Mouse (Mus musculus) thymus, postnatal 36 days (tissue): ENCODE measurements around the gene Stat5a.

Experiments
- DNase-seq, 2 experiments: peaks; one replicate each; pipeline ENCODE4 v3.0.0; 2022; ENCODE audit warnings: mixed read lengths in 2 of 2

Stat5a gene

DNA sequence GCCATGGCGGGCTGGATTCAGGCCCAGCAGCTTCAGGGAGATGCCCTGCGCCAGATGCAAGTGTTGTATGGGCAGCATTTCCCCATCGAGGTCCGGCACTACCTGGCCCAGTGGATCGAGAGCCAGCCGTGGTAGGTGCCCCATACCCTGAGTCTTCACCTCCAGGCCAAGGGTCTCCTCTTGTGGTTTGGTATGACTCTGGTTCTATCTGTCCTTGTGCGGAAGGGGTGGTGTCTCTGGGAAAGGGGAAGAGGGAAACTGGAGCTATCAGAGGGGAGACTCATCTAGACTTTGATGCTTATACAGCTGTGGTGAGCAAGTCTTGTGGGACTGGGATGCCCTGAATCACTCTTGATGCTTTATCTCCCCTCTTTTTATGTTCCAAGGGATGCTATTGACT, 2.2 kb downstream of the Stat5a start:
- no peak for DNase-seq

DNA sequence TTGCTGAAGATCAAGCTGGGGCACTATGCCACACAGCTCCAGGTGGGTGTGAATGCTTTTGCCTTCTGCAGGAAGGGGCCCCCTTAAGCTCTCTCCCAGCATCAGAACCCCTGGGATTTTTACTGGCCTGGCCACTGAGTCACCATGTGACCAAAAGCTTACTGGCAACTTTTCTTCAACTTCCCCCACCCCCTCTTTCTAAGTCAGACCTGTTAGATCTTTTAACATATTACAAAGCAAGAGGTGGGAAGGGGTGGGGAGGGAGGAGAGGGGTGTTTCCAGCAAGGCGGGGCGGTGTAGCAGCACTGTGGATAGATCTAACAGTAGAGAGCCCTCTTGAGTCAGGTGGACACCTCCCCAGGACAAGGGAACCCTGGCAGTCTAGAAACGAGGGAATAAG, 2.7 kb downstream of the Stat5a start:
- DNase-seq: peak in 1 of 2 experiments; percentile 54

DNA sequence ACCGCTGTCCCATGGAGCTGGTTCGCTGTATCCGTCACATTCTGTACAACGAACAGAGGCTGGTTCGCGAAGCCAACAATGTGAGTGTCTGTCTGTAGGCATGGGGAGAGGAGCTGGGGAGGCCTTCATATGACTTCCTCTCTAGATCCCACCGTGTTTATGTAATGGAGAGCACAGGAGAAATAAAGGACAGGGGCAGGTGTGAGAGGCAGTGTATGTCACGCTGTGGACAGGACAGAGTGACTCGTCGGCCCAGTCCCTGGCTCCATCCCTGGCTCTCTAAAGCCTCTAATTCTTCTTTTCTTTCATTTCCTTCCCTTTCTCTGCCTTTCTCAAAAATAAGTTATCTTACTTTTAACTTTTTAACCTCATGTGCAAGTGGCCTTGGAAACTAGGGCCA, 4.0 kb downstream of the Stat5a start:
- DNase-seq: no peak

DNA sequence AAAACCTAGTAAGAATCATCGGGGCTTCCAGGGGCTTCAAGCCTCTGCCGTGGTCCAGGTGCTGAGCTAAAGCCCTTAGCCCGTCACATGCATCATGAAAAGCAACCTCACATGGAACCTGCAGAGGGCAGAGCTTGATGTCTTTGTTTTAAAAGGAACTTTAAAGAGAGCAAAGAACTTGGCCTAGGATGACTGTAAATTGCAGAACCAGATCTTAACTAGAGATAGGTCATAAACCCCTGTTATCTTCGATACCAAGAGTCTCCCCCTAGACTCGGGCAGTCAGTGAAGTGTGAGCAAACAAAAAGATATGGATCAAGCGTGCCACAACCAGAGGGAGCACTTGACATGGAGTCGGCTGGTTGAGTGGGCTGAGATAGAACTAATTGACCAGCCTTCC, 6.5 kb downstream of the Stat5a start:
- no peak for DNase-seq

DNA sequence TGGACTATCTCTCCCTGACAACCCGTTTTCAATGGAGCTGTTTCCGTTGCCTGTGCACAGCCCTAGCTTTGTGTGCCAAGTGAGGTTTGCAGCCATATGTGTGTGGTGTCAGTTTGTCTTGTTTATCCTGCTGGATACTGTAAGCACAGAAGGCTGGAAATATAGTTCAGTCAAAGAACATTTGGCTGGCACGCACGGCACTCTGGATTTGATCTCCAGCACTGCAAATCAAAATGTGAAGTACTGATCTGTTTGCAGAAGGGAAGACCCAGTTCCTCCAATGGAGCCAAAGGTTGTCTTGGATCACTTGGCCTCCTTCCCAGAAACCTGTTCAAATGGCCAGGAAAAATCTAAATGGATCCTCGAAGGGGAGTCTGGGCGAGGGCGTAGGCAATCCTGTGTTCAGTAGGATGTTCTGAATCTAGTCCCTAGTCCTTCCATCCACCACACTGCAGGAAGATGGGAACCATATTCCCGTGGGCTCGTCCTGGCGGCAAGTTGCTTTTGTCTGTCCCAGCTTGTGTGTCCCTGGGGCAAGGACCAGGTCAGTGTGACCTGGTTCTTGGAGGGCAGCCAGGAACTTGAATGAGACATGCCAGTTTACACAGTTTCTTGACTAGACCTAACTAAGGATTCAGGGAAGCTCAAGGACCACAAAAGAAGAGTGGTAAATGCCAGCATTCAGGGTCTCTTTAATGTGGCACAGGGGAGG, 11.3 kb downstream of the Stat5a start:
- no peak for DNase-seq

DNA sequence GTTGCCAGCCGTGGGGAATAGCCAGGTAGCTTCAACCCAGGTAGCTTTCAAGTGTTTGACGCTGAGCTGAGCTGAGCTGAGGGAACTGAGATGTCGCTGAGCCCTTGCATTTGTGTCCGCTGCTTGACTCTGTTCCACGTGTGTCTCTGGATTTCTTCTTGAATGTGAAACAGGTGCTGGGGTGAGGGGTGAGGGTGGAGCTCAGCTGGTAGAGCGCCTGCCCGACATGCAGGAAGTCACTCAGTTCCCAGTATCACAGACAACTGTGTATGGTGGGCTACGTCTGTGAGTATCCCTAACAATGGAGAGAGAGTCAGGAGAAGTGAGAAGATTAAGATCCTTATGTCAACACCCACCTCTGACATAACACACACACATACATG, 11.8 kb downstream of the Stat5a start:
- peak; percentile 55 to 75 for DNase-seq

DNA sequence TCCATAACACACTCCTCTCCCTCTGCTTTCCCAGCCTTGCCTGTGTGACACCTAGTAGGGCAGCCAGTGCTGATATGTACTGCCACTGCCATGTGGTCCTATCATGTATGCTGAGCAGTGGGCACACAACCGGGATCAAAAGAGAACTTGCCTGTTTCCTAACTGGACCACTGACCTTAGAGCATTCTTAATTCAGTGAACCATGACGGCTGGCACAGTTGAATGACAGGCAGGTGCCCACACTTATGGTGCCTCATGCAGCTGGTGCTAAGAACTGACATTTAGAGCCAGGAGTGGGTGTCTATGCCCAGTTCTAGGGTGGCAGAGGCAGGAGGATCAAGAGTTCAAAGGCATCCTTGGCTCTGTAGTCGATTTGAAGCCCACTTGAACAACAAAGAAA, 16.6 kb downstream of the Stat5a start:
- no peak for DNase-seq

DNA sequence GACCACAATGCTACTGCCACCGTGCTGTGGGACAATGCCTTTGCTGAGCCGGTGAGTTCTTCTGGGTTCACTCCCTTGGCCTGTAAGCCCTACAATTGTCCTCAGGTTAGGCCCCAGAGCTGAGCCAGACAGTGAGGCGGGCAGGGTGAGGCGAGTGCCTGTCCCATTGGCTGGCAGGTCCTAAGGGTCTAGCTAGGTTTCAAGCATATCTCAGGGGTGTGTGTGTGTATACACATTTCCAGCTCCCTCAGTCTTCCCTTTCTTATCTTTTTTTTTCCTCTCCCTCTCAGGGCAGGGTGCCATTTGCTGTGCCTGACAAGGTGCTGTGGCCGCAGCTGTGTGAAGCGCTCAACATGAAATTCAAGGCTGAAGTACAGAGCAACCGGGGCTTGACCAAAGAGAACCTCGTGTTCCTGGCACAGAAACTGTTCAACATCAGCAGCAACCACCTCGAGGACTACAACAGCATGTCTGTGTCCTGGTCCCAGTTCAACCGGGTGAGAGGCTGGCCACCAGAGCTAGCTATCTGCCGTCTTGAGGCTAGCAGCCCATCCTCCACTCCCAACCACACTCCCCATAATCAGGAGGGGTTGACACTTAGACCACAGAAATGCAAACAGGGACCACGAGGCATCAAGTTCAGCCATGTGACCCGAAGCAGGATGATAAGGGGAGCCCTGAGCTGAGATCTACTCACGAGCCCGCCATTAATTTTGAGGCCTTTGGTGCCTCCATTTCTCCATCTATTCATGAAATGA, 20.3 kb downstream of the Stat5a start:
- DNase-seq: no peak

DNA sequence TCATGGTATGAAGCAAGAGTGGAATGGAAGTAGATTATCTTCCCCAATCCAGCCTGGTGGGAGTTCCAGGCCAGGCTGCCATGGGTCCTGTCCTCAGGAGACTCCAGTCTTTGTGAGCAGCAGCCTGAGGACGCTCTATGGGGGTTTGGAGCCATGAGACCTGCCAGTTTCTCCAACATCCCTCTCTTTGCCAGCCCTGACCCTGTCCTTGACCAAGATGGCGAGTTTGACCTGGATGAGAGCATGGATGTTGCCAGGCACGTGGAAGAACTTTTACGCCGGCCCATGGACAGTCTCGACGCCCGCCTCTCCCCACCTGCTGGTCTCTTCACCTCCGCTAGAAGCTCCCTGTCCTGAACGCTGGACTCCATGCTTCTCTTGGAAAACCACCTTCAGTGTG, 24.5 kb downstream of the Stat5a start:
- no peak for DNase-seq

DNA sequence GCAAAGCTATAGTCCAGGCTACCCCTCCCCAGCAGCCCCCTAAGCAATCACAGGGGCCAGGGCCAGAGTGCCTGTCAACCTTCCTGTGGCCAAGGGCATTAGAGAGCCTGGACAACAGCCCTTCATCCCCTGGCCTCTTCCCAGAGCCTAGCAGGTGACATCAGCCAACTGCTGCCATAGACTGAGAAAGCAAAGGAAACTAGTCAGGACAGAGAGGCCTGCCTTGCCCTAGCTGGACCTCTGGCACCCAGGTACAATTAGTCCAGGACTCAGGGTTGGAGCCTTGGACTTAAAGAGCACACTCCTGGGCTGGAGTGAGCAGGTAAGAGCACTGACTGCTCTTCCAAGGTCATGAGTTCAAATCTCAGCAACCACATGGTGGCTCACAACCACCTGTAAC, 26.3 kb downstream of the Stat5a start:
- no peak for DNase-seq

DNA sequence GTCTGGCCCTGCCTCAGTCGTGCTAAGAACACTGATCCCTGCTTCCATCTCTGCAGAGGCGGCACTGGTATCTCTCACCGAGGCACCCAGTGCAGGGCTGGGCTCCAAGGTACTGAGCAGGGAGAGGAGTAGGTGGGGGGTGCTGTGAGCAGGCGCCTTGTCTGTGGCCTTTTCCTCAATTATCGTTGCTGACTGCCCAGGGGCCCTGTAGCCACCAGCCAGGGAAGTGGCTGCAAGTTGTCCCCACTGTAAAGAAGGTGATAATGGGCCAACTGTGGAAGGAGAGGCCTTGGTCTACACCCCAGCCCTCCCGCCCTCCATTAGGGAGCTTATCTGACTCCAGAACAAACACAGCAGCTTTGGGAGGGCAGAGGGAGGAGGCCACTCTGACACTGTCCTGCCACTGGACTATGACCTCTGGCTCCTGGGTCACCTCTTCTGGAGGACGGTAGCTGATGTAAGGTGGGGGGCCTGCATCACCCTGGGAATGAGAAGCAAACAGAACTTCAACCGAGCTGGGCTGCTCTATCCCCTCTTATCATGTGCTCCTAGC, 27.1 kb downstream of the Stat5a start:
- no peak for DNase-seq

DNA sequence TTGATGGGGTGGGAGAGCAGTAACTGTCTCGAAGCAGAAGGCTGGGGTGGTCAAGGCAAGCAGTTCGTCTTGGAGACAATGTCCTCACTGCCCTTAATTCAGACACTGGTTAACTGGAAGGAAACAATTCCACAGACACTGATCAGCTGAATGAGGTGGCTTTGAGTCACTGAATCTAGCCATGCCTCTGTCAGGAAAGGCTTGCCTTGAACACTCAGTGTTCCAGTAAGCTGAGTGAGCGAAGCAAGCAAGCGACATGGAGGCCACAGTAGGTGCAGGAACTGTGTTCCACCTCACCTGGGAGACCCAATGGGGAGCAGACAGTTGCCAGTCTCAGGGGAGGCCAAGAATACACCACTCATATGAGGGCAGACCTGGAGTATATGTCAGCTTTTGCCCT, 28.1 kb downstream of the Stat5a start:
- DNase-seq: no peak

DNA sequence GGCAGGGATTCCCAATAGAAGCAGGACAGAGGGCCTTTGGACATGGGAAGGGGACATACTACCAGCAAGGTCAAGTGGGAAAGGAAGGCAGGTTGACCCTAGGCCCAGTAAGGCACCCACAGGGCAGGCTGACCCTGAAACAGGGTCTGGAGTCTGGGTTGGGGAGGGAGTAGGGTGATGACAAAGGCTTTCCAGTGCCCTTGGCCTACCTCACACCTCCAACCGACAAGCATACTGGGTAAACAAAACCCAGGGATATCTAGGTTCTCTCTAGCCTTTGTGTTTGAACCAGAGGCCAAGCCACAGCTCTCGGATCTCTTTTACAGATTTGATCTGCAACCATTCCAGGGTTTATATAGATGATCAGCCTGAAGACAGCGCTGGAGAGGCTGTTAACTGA, 28.6 kb downstream of the Stat5a start:
- DNase-seq: no peak

DNA sequence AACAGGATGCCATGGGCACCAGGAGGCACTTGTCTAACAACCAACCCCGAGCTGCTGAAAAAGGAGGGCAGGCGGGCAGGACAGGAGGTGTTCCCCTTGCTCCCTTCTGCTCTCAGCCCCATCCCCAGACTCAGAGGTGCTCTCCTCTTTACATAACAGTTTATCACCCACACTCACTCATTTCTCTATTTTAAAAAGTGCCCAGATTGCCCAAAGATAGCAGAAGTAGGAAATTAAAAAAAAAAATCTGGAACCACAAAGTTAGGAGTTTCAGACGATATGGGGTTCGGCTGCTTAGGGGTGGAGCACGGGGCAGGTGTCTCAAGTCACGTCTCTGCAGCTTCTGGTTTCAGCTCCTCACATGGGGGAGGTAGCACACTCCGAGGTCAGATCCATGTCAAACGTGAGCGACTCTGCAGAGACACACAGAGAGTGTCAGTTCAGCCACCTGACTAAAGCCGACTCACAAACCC, 29.2 kb downstream of the Stat5a start:
- peak; percentile 36 to 60 for DNase-seq

DNA sequence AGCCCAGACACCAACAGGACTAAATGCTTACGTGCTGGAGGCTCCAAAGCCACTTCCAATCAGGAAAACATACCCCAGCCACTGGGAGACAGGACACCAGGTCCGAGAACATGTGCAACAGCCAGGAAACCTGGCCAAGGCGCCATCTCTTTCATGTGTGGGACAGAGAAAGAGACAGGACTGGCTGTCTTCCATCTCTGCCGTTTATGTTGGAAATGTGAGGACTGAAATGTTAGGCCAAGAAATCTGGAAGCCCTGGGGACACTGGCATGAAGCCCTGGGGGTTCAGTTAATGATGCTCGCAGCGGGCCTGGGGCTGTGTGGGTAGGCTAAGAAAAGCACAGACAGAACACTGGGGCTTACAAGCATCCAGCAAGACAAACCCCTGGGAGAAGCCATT, 31.3 kb downstream of the Stat5a start:
- DNase-seq: no peak

DNA sequence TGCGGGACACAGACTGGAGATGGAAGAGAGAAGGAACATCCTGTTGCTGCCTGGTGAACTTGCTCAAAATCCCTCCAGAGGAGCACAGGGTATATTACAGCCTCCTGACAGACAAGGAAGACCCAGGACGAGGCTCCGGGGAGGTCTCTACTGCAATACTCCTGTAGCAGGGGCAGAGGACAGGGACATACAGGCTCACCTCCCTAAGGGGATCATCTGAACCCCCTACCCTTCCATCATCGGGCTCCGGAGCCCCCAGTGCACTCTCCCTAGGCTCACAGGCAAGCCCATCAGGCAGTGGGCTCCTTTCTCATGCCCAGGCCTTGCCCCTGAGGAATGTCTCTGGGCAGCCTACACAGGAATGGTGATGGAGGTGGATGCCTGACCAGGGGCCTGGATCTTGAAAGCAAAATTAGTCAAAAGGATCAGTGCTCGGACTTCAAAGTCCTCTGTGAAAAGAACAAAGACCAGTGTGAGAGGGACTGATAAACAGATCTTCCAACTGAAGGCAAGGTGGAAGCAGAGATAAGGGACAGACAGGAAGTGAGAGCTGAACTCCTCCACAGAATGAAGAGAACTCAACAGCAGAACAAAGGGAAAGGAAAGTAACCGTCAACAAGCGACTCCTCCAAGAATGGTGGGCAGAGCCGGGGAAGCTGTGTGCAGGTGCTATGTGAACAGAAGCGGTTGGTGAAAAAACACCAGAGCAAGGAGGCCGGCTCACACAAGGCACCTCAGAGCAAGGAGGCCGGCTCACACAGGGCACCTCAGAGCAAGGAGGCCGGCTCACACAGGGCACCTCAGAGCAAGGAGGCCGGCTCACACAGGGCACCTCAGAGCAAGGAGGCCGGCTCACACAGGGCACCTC, 32.3 kb downstream of the Stat5a start:
- DNase-seq: peak; percentile 75 to 86

DNA sequence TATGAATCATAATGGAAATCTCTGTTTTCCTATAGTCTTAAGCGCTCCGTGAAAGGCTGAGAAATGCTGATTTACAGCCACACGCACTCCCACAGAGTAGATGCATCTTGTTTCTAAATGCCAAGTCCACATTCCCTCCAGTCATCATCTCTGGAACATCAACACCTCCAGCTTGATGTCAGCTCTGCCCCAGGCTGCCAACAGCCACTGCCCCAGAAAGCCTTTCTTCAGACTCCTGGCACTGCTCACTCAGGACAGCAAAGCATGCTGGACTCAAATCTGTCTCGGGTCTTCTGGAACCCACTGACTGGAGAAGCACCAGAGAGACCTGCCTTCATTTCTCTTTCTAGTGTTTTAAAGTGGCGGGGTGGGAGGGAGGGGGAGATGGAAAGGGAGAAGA, 33.3 kb downstream of the Stat5a start:
- peak in 1 of 2 experiments; percentile 31 for DNase-seq

DNA sequence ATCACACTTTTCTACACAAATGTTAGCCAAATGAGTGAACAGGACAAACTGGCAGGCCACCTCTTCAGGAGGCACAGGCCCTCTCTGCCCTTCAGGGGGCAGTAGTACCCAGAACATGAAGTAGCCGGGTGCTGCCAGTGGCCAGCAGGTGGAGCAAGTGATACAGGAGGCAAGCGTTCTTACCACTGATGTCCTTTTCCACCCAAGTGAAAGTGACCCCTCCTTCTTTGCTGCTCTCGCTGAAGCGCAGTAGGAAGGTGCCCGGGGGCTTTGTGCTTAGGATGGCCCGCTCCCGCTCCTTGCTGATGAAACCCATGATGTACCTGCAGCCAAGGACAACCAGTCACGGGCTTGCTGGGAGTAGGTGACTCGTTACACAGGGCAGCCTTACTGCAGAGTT, 34.3 kb downstream of the Stat5a start:
- DNase-seq: peak; percentile 90 to 91

DNA sequence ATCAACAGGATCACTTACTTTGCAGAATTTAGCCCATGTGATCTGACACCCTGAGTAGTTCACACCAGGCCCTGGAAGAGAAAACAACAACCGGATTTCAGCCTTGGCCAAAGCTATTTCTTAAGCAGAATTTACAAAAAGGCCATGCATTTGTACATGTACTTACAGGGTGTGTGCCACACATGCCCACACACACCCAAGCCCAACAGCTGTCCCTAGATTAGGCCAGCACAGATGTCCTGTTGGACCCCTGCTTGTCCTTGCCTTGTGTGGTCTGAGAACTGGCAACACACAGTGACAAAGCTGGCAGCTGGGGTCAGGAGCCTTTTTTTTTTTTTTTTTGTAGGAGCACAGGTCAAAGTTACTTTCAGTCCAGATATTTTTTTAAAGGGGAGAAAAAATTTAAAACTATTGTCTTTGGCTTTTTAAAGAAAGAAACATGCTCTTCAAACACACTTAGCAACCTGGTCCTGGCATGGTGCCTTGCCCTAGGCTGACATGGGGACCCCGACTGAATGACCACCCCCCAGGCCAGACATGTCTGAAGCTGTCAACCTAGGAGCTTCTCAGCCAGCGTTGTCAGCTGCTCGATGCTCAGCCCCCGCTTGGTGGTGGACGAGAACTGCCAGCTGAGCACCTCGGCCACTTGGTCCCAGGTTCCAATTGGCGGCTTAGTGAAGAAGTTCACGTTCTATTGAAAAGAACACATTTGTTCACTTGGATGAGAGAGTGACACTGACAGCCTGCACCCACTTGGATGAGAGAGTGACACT, 35.2 kb downstream of the Stat5a start:
- DNase-seq: peak in 1 of 2 experiments; percentile 24

DNA sequence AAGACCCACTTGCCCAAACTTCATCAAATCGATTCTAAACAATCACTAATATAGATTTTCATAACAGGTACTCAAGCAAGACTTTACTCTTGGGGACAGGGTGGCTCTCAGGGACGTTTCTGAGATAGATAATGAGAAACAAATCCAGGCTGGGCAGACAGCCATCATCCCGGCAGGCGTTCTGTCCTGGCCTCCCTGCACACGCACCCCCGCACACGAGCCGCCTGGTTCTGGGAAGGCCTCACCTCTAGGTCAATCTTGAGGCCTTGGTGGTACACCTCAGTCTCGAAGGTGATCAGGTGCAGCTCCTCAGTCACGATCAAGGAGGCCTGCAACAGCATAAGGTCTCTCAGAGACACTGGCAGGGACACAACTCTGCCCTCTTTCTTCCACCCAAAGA, 36.9 kb downstream of the Stat5a start:
- no peak for DNase-seq

DNA sequence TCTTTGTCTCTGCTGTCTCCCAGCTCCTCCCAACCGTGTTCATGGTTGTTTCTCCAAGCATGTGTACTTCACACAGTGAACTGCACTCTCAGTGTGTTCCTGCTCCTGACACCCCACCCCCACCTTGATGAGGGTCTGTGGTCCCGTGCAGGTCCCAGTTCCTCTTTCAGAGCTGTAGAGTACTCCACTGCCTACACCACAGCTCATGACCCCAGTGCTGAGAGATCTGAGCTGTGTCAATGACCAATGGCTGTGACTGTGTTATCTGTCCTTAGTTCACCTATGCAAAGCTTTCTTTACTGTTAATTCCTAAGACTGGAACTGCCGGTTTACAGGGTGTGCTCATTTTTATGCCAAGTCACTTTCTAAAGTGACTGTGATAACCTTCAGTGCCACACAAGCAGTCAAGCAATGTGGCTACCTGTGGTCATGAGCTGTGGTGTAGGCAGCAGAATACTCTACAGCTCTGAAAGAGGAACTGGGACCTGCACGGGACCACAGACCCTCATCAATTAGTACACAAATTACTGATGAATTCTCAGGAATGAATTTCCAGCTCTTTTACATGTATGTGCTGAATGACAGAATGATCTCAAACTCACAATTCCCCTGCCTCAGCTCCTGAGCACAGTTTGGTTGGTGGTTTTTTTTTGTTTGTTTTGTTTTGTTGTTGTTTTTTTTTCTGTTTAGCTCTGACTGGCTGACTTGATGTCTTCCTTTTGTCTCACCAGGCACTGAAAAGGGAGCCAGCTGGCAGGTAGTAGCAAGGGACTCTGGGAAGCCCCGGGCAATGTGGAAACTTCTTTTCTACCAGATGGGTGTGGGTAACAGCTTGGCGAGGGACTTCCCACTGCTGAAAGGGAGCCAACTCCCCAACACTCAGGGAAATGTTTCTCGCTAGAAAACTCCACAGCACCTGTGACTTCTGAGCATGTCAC, 38.4 kb downstream of the Stat5a start:
- DNase-seq: peak; percentile 46 to 72
